Mouse (Mus musculus) left cerebral cortex, adult 2 months (tissue): ENCODE results near the gene Lgals4. TPM values are rescaled to one million over a fixed set of nuclear protein-coding genes. Genes with fewer than 3 reads are reported as not detected.

Experiments used
- DNase-seq, 2 experiments: peaks; one replicate each; pipeline ENCODE4 v3.0.0; 2021 to 2022; ENCODE audit warnings: low spot score in 2 of 2, mixed read lengths in 1 of 2; ENCODE audit errors: extremely low spot score in 1 of 2
- H3K27ac ChIP-seq: fragments of 200-600 bp; 2 replicates; pipeline ENCODE4 v1.8.1; 2022
- H3K4me3 ChIP-seq: fragments of 200-600 bp; 2 replicates; pipeline ENCODE4 v1.8.1; 2022
- CTCF ChIP-seq: fragments of 200-600 bp; IDR thresholded peaks from 2 replicates; pipeline ENCODE4 v1.8.1; 2022; ENCODE audit warnings: antibody characterized with exemption, mild to moderate bottlenecking, moderate library complexity
- intact Hi-C: fragments of 180-260 bp; cut with DNase I; formaldehyde crosslinking; loops from one replicate; pipeline ENCODE4 v1.15.1; 2025
- total RNA-seq, 2 experiments: library from RNA; stranded (reverse); gene quantifications; 2 replicates each; pipeline ENCODE4 v1.2.3; 2021

Lgals4 gene
- total RNA-seq, 2 experiments from 2014 or later = 2.6 to 2.9 TPM

GRCm38 (mm10) chr7:28817957-28818356 lies 15.7 kb upstream of the Lgals4 start:
- DNase-seq = no peak
- H3K27ac ChIP-seq = no peak overlapping the region
- no peak for TF ChIP-seq CTCF
- intact Hi-C loops = no loop called here
- H3K4me3 ChIP-seq = no peak overlapping the region

GRCm38 (mm10) chr7:28818436-28818835 lies 15.2 kb upstream of the Lgals4 start:
- DNase-seq = no peak
- no peak for TF ChIP-seq CTCF
- no peak overlapping the region for H3K27ac ChIP-seq
- no peak overlapping the region for H3K4me3 ChIP-seq
- intact Hi-C loops = no loop called here

- DNase-seq = no peak
- H3K4me3 ChIP-seq = no peak overlapping the region
- intact Hi-C loops = no loop called here
- no peak overlapping the region for H3K27ac ChIP-seq
- no peak for TF ChIP-seq CTCF
These were observed 14.7 kb upstream of the Lgals4 start for GRCm38 (mm10) chr7:28818861-28819452.

GRCm38 (mm10) chr7:28819571-28819970 lies 14.1 kb upstream of the Lgals4 start:
- intact Hi-C loops = no loop called here
- H3K4me3 ChIP-seq = no peak overlapping the region
- no peak for TF ChIP-seq CTCF
- DNase-seq = no peak
- no peak overlapping the region for H3K27ac ChIP-seq

GRCm38 (mm10) chr7:28820358-28821260 lies 13.0 kb upstream of the Lgals4 start:
- no peak; the same call in 1 of the 2 replicates for TF ChIP-seq CTCF
- no peak overlapping the region for H3K4me3 ChIP-seq
- intact Hi-C loops = loop anchor here (1.0 kb wide), 1 partner anchor 7 kb away; no protein-coding TSS in a partner anchor
- H3K27ac ChIP-seq = peak overlapping the region; percentile 69
- DNase-seq = no peak

- intact Hi-C loops = loop anchor here (1.0 kb wide), 1 partner anchor 8 kb away; no protein-coding TSS in a partner anchor
- H3K27ac ChIP-seq = peak overlapping the region; percentile 69
- TF ChIP-seq CTCF = no peak
- DNase-seq = peak; percentile 46 to 63
- no peak overlapping the region for H3K4me3 ChIP-seq
These were observed 12.3 kb upstream of the Lgals4 start for GRCm38 (mm10) chr7:28821261-28821831.

- DNase-seq = no peak
- no peak overlapping the region for H3K4me3 ChIP-seq
- no peak for TF ChIP-seq CTCF
- H3K27ac ChIP-seq = no peak overlapping the region; the same call in 1 of the 2 replicates
- intact Hi-C loops = no loop called here
These were observed 11.1 kb upstream of the Lgals4 start for GRCm38 (mm10) chr7:28822556-28822955.

- H3K27ac ChIP-seq = peak overlapping the region; percentile 24; the same call in 1 of the 2 replicates
- no peak for TF ChIP-seq CTCF
- intact Hi-C loops = no loop called here
These were observed 10.4 kb upstream of the Lgals4 start for GRCm38 (mm10) chr7:28822993-28823903.

GRCm38 (mm10) chr7:28823932-28824331 lies 9.7 kb upstream of the Lgals4 start:
- intact Hi-C loops = loop anchor here (2.0 kb wide), 2 partner anchors 43 to 79 kb away; no protein-coding TSS in a partner anchor
- DNase-seq = no peak
- no peak overlapping the region for H3K4me3 ChIP-seq
- H3K27ac ChIP-seq = peak overlapping the region; percentile 88
- TF ChIP-seq CTCF = no peak

More at GRCm38 (mm10) chr7:28822993-28823903, 10.4 kb upstream of the Lgals4 start:
- no peak overlapping the region for H3K4me3 ChIP-seq
- no peak for DNase-seq

- Histone ChIP-seq H3K27ac (peak within 1 kb of the TSS; percentile 88), H3K4me3 (peak within 1 kb of the TSS; percentile 54)
- intact Hi-C loops = loop anchor here (1.0 to 5.0 kb wide), 4 partner anchors 15 to 137 kb away; partner anchors contain the start of gene Actn4
- no peak for TF ChIP-seq CTCF
- DNase-seq = peak; percentile 83 to 90
These were observed 8.5 kb upstream of the Lgals4 start, which contains the start of gene Ech1 for GRCm38 (mm10) chr7:28824941-28825685. TSS of gene Ech1 (plus strand) at chr7:28825217.
